Mouse (Mus musculus) cerebellum, adult (tissue): ENCODE results near the gene Rwdd3.
A peak's percentile ranks its signal among the peaks of the same experiment; 100 is the strongest.

Experiments
- ATAC-seq: cut with Nextera tagmentation; 2 replicates; pipeline ENCODE4 v1.9.2; 2017; ENCODE audit warnings: mild to moderate bottlenecking, moderate library complexity, mixed read lengths; ENCODE audit not compliant: insufficient number of reproducible peaks, low FRiP score, low TSS enrichment

Rwdd3 gene

DNA sequence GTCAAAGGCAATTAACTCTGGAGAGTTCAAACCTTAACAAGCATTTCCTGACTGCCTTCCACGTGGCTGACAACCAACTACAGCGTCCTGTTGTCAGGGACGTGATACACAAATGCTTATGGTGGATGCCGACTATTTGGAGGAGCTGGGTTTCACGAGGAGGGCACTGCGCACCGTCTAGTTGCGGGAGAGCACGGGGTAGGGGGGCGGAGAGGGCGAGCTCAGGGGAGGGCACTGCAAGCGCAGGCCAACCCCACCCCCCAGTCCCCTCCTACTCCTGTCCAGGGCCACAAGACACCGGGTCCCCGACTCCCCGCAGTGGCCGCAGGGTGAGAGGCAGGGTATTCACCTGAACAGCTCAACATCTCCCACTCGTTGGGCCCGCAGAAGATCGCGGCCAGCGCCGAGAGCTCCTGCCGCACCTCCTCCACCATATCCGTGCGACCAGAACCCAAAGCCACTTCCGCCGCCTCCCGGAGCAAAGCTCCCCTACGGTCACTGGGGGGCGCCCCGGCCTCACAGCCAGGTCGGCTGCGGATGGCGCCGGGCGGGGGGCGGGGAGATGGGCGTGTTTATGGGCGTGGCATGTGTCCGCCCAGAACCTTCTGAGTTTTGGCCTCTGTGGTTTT, at the start of gene Rwdd3:
TSS of gene Rwdd3 (minus strand) at position 453 of the 629 bp plus-strand sequence.
- ATAC-seq, result peak; percentile 96

DNA sequence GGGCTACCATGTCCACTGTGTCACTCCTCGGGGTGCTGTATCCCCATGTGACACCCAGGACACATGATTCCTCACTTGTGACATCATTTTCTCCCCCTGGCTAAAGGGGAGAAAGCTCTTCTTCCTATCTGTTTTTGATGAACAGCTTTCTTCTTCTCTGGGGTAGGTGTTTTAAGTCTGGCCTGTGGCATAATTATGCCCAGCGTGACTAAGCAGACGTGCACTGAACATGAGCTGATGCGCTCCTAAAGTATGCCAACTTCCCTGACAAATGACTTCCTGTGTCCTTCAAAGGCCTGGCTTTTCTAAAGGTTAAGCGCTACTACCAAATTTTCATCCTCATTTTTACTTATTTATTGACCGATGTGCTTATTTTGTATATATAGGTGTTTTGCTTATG, 45.5 kb upstream of the Rwdd3 start:
- no peak for ATAC-seq

GRCm38 (mm10) chr3:121213501-121213900, 42.0 kb upstream of the Rwdd3 start:
- no peak for ATAC-seq

- ATAC-seq, result no peak
Observed at GRCm38 (mm10) chr3:121212156-121212555, 40.7 kb upstream of the Rwdd3 start.

DNA sequence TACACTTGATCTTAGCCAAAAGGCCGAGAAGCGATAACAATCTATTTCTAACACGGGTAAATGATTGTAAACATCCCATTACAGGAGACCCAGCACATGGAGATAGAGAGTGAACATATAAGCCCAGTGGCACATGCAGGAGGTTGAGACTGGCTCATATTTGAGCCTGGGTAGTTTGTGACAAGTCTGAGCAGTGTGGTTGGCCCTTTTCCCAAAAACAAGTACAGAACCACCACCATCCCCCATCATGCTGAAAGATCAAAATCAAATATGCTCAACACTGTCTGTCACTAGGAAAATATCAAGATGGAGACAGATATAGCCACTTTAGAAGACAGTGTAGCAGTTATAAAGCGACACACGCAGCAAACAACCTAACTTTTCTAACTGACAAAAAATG, 37.5 kb upstream of the Rwdd3 start:
- no peak for ATAC-seq

GRCm38 (mm10) chr3:121206202-121206882, 34.8 kb upstream of the Rwdd3 start:
- no peak for ATAC-seq

DNA sequence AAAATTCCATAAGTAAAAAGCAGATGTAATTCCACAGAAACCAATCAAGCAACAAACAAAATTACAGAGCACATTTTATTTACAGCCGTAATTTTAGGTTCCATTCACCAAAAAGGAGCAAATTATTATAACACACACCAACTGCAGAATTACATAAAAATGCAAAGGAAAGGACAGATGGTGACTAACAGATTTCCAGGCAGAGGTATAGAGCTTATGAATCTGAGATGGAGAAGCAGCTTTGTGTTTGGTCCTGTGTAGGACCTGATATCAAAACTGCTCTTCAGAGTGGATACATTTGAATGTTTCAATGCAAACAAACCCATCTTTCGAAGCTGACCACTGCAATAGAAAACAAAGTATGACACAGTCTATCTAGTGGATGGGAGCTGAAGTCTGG, 31.1 kb upstream of the Rwdd3 start:
- ATAC-seq, result no peak

- ATAC-seq, result no peak
Observed at GRCm38 (mm10) chr3:121201012-121201747, 29.7 kb upstream of the Rwdd3 start.

DNA sequence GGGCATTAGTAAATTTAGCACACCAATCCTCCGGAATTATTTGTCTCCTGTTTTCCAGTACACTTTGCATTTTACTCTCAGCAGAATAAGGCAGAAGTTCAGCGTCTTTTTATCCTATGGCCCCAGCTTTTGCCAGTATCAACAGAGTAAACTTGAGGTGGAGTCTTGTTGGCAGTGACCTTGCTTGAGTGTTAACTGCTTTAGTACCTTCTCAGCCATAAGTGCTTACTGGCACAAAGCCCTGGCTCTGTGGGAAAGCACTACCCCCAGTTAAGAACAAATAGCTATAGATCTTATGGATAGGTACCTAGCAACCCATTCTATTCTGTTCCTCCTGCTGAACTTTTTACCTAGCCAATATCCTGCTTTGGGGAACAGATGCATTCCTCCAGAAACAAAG, 17.7 kb upstream of the Rwdd3 start:
- ATAC-seq, result no peak

- no peak for ATAC-seq
Observed at GRCm38 (mm10) chr3:121187510-121187909, 16.0 kb upstream of the Rwdd3 start.

DNA sequence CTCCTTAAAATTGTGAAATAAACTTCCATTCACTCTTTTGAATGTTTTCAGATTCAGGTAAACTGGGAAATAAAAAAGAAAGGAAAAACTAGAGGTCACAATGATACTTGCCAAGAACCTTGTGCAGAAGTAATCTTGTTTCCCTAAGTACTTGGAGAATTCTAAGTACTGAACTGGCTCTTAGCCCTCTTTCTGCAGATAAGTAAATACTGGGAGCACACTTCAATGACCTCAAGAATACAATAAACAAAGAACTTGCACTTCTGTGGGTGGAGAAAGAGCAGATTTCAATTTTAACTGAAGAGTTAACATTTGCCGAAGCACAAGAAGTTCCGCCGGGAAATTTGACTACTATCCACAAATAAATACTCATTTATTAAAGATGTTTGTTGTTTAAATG, 15.4 kb upstream of the Rwdd3 start:
- no peak for ATAC-seq

DNA sequence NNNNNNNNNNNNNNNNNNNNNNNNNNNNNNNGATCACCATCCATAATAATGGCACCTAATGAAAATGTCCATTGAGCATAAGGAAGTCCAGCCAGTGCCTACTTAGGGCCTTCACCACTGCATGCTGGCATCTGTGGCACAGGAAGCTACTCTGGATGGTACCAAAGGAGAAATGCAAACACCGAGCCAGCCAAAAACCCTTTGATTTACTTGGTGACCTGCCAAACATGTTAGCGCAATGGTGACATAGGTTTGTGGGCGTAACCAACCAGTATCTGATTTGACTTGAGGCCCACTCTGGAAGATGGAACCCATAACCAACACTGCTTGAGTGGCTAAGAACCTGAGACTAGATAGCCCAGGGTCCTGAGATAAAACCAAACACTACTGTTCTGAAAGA, 13.7 kb upstream of the Rwdd3 start:
- ATAC-seq, result no peak

- no peak for ATAC-seq
Observed at GRCm38 (mm10) chr3:121176011-121176410, 4.5 kb upstream of the Rwdd3 start.

GRCm38 (mm10) chr3:121174248-121174945, 2.9 kb upstream of the Rwdd3 start:
- ATAC-seq, result no peak

DNA sequence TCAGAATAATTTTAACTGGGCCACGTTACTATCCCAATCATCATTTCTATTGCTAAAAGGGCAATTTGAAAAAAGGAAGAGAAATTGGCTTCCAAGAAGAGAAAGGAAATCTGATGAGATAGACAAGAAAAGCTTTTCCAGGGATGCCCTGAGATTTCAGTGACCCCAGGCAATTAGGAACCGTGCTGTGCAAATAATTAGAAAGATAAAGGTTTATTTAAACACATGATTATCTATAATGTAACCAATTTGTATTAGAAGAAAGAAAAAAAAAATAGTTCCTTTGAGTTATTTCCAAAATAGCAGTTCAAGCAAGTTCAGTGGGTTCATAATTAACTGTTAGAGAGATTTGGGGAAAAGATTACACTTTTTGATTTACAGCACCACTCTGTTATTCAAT, 1.2 kb upstream of the Rwdd3 start:
- ATAC-seq, result no peak

DNA sequence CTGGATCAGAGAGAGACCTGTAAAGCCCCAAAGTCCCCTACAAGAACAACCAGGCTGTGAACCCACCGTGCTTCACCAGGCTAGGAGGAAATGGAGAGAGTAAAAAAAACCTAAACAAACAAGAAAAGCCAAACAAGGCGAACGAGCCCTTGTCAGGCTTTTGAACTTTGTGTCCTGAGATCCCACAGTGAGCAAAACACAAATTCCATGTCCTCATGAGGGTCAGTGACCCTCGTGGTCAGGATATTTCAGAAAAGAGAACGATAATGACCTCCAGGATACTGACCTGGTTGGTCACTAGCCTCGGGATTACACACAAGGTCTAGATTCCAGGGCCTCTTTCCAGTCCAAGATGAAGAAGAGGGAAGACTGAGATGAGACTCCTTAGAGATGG, 374 bp upstream of the Rwdd3 start:
- peak; percentile 16; the same call in 1 of the 2 replicates for ATAC-seq

- no peak for ATAC-seq
Observed at GRCm38 (mm10) chr3:121170631-121171030, 864 bp downstream of the Rwdd3 start.

- no peak for ATAC-seq
Observed at GRCm38 (mm10) chr3:121169092-121169942, 2.2 kb downstream of the Rwdd3 start.

- no peak for ATAC-seq
Observed at GRCm38 (mm10) chr3:121168581-121168980, 2.9 kb downstream of the Rwdd3 start.

DNA sequence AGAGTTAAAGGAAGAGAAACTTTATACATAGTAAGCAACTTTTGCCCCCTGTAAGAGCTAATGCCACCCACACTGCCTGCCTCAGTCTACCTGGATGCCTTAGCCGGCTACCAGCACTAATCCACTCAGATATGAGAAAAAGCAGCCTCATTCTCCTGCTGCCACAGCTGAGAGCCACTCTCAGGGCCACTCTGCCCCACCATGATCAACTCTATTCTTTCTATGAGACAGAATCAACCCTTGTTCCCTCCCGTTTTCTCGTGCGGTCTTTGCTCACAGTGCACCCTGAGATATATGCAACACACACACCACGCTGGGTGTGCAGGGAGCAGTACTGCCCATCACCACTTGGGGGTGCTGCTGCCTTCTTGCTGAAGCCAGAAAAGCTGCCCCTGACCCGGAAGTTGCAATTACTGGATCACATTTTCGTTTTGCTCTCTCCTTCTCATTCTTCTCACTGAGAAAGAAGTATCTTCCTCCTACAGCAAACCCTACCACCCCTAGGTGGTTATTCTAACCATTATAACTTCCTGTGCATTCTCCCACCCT, 8.2 kb downstream of the Rwdd3 start:
- ATAC-seq, result no peak
